Mouse (Mus musculus) cortical plate, adult 2 months (tissue): ENCODE data around the gene Pbx2. TPM values are rescaled to one million over a fixed set of nuclear protein-coding genes. Genes with fewer than 3 reads are reported as not detected.
"Not testable (repeated sequence)": the region's sequence is repeated elsewhere in the genome, so short reads cannot be mapped to it uniquely, and the experiment has no call there.

Experiments used
- H3K27ac ChIP-seq: fragments of 200-500 bp; 2 replicates; pipeline ENCODE4 v1.5.1; 2012; ENCODE audit warnings: low read length, control low read depth, inconsistent platforms; ENCODE audit not compliant: insufficient read depth
- H3K4me1 ChIP-seq: fragments of 200-500 bp; 2 replicates; pipeline ENCODE4 v1.6.1; 2011; ENCODE audit warnings: low read length; ENCODE audit not compliant: control insufficient read depth, insufficient read depth
- H3K4me3 ChIP-seq: fragments of 200-500 bp; 2 replicates; pipeline ENCODE4 v1.5.1; 2011; ENCODE audit warnings: mild to moderate bottlenecking, low read length, control low read depth; ENCODE audit not compliant: insufficient read depth
- CTCF ChIP-seq: fragments of 200-500 bp; IDR thresholded peaks from 2 replicates; pipeline ENCODE4 v1.5.1; 2011; ENCODE audit warnings: mild to moderate bottlenecking, control low read depth, low read length; ENCODE audit not compliant: insufficient read depth; ENCODE audit errors: extremely low read depth
- POLR2A ChIP-seq: fragments of 200-500 bp; IDR thresholded peaks from 2 replicates; pipeline ENCODE4 v1.6.1; 2011; ENCODE audit warnings: mild to moderate bottlenecking, low read length, control low read depth; ENCODE audit not compliant: insufficient read depth; ENCODE audit errors: extremely low read depth
- polyA plus RNA-seq: library from polyadenylated mRNA; depleted of rRNA; stranded (reverse); fragments of >200 nt; gene quantifications from 2 replicates; pipeline ENCODE4 v1.2.3, GENCODE M21; 2012; rRNA removed

The Pbx2 gene
- 66.2 and 72.6 TPM in 2 replicates for polyA plus RNA-seq

DNA sequence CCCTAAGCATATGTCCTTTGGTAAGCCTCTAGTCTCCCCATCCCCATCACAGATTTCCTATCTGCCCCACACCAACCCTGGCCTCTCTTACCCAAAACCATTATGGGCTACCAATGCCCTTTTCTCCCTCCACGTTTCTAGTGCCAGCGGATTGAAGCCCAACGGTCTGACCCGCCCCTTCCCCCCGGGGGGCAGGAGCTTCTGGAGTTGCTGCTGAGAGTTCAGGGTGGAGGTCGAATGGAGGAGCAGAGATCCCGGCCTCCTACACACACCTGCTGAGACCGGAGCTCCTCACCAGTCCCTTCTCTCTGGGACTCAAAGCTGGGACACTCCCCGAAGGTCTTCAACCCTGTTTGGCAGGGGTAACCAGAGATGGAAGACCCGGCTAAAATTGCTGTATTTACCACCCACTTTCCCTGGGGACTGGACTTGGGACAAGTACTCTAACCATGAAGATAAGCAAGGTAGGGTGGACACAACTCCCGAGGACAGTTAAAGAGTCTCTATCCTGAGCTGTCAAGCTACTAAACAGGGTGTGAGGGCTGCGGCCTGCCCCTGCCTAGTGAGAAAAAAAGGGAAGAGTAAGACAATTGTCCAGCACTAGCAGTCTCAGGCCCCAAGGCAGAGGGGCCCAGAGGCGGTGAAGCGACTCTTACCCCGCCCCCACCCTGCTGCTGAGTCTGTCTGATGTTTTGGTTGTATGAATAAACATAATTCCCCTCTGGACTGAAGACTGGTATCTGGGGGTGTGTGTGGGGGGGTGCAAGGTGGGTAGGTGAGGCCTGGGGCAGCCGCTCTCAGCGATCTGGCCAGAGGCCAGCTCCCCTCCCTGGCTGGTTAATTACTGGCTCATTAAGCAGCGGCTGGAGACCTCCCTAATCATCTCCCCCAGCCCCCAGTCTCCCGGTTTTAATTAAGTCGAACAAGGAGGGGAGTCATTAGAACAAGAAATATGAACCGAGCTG, at the start of gene Pbx2:
Pbx2 (plus strand) TSS at position 238 of the 965 bp plus-strand sequence.
- Histone ChIP-seq H3K4me3 (peak within 1 kb of the TSS; percentile 58), H3K4me1 (peaks cover 5% of the 10 kb centered on the region), H3K27ac (peak within 1 kb of the TSS; percentile 98)
- no peak for TF ChIP-seq POLR2A
- no peak for TF ChIP-seq CTCF

DNA sequence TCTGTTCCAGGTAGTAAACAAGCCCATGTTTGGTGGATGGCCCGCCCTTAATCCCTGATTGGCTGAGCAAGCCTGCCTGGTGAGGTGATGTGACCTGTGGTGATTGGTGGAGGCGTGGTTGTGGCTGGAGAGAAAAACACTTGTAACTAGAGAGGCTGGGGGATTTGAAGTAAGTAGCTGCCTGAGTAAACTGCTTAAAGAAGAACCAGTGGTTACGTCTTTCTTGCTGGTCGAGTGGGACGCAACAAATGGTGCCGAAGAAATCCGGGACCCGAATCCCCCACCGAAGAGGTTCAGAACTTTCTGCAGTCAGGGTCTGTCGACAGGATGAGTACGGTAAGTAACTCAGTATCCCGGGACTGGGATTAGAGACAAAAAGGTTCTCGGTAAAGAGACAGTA, 47.5 kb upstream of the Pbx2 start:
- H3K27ac ChIP-seq, H3K4me1 ChIP-seq: not testable (repeated sequence)

DNA sequence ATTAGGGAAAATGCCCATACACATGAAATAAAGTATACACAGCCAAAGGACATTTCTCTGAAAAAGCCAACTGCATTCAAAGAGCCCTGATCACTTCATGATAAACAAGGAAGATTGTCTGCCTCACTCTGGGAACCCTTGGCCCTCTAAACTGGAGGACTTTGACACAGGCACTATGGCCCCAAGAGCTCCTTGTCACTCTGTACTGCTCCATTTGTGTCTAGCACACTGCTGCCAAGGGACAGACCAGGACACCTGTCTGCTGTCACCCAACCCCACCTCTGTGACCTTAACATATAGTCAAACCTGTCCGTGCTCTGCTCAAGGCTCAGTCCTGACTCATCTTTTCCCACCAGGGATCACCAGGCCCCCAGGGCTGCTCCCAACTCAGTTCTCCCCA, 44.3 kb upstream of the Pbx2 start:
- H3K4me1 ChIP-seq: no peaks in the 10 kb centered on the region
- no peak overlapping the region for H3K27ac ChIP-seq
- no peak for TF ChIP-seq POLR2A
- TF ChIP-seq CTCF: no peak
- H3K4me3 ChIP-seq: no peak overlapping the region

More for the DNA sequence above, 47.5 kb upstream of the Pbx2 start:
- not testable (repeated sequence) for H3K4me3 ChIP-seq

DNA sequence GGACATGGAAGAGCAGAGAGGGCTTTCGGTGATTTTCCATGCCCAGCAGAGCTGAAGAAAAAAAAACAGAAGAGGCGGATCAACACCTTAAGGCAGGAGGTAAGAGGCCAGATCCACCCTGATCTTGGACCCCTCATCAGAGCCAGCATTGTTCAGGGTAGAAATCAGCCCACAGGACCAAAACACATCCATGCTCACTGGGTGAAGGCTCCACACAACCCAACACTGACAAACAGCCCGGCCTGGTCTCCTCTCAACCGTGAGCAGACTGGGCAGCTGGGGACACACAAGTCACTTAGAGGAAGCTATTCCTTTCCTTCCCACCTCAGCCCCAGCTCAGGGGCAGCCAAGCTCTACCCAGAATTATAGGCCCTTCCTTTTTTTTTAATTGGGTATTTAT, 43.5 kb upstream of the Pbx2 start:
- TF ChIP-seq CTCF (no peak), POLR2A (no peak)
- H3K27ac ChIP-seq: no peak overlapping the region
- no peak overlapping the region for H3K4me3 ChIP-seq
- no peaks in the 10 kb centered on the region for H3K4me1 ChIP-seq

DNA sequence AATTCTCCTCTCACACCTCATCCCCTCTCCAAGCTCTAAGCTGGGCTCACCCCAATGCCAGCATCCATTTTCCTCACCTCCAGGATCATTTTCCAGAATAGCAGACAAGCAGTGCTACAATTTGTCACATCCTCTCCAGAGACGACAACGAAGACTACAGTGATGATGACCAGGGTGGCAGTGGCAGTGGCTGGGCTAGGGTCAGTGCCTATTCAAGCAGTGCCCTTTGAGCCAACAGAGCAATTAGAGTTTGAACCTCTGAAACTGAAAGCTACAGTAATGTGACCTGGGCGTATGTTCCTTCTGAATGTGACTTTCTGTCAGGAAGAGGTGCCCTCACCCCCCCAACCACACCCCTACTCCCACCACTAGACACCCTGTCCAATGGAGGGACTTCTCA, 41.9 kb upstream of the Pbx2 start:
- TF ChIP-seq CTCF (no peak), POLR2A (no peak)

DNA sequence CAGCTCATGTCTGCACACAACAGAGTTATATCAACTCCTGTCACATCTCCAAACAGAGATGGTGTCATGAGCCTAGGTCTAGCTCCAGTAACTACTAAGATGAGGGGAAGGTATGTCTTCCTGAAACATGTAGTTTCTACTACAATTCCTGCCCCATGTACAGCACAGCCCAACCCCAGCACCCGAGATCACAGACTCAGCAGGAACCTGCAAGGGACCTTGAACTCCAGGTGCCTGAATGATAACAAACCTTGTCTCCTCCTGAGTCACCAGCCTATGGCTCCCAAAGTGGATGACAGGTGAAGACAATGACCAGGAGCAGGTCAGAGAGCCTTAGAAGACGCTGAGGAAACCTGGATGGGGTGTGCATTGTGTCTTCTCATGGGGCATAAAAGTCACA, 41.2 kb upstream of the Pbx2 start:
- TF ChIP-seq CTCF (no peak), POLR2A (no peak)
- Histone ChIP-seq H3K27ac (no peak overlapping the region), H3K4me1 (no peaks in the 10 kb centered on the region), H3K4me3 (no peak overlapping the region)

More for the DNA sequence above, 41.9 kb upstream of the Pbx2 start:
- Histone ChIP-seq H3K4me1 (no peaks in the 10 kb centered on the region), H3K27ac (no peak overlapping the region), H3K4me3 (no peak overlapping the region)

DNA sequence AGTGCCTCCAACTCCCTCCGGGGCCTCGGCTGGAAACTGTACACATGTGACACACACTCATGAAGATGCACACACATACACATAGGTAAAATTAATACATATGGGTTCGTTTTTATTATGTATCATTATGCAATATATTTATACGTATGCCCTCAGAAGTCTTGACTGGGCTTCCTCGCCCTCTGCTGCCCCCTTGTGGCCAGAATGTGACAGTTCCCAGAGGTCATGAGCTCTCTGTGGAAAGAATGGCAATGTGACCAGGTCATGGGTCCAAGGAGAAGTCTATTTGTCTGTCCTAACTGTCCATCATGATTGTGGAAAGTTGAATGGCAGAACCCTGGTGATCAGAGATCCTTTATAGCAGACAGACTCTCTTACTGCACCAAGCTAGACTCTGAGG, 35.6 kb upstream of the Pbx2 start:
- TF ChIP-seq CTCF (peak; percentile 91), POLR2A (no peak)
- Histone ChIP-seq H3K4me3 (no peak overlapping the region), H3K27ac (no peak overlapping the region), H3K4me1 (no peaks in the 10 kb centered on the region)

DNA sequence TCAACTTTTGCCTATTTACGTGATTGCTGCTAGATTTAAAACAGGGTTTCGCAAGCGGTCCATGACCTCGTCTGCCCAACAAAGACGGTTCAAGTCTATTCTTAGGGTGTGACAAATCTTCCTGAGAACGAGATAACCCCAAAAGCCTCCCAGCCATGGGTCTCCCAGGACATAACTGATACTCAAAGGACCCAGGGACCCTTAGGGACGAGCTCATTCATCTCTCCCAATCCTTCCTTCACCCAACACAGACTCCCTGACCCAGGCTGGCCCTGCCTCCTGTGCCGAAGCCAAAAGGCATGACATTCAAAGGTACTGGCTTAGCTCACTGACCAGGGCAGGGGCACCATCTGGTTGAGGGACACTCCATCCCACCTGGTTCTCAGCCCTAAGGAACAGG, 34.7 kb upstream of the Pbx2 start:
- Histone ChIP-seq H3K27ac (no peak overlapping the region), H3K4me1 (no peaks in the 10 kb centered on the region), H3K4me3 (no peak overlapping the region)
- TF ChIP-seq CTCF (no peak), POLR2A (no peak)

DNA sequence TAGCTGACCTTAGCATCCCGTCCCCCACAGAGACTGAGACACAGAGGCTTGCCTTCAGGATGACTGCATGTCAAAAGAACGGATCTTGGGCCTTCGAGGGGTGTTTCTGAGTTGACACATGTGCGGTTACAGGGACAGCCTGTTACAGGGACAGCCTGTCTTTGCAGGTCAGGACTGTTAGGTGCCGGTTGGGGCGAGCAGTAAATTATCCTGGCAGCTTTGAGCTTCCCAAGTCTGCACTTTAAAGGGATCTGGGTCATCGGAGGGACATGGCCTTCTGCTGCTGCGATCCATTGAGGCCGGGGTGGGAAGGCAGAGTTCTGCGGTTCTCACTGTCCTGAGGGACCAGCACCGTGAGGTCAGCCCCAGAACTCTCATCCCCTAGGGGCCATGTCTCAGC, 33.7 kb upstream of the Pbx2 start:
- Histone ChIP-seq H3K27ac (no peak overlapping the region), H3K4me3 (no peak overlapping the region), H3K4me1 (no peaks in the 10 kb centered on the region)
- no peak for TF ChIP-seq CTCF

DNA sequence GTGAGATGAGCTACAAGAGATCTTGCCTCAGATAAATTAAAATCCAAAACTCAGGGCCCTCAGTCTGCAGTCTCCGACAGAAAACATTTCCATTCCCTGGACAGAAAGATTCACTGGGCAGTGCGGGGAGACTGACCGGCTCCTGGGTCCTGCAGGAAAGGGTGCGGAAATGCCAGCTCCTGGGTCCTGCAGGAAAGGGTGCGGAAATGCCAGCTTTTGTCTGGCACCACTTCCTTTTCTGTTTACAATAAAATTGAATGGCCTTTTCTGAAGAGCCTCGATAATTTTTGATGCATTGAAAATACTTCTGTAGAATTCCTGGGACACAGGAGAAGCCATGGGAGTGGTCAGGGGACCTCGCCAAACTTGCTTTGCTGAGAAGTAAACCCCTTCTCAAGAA, 31.9 kb upstream of the Pbx2 start:
- TF ChIP-seq CTCF: no peak
- no peak for TF ChIP-seq POLR2A
- H3K4me1 ChIP-seq: no peaks in the 10 kb centered on the region
- H3K4me3 ChIP-seq: no peak overlapping the region
- H3K27ac ChIP-seq: no peak overlapping the region

DNA sequence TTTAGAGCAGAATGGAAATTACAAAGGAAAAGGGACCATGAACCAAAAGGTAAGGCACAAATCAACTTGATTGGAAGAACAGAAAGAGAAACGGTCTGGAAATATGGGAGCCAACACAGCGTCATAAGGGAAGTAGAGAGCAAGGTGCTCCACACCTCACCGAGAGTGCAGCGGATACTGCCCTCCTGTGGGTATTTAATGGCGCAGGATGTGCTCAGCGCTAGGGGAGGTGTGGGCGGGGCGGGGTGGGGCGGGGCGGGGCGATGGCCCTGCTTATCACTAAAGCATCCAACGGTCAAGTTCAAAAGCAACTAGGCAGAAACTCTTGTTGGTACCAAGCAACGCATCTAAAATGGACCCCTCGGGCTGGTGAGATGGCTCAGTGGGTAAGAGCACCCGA, 31.2 kb upstream of the Pbx2 start:
- TF ChIP-seq CTCF (no peak), POLR2A (no peak)
- Histone ChIP-seq H3K27ac (no peak overlapping the region), H3K4me1 (no peaks in the 10 kb centered on the region), H3K4me3 (no peak overlapping the region)
